Mouse (Mus musculus) T-cell, adult 66 days (primary cell): ENCODE results near the gene Efcab11. TPM values are rescaled to one million over a fixed set of nuclear protein-coding genes. Genes with fewer than 3 reads are reported as not detected.

ENCODE experiments used
- total RNA-seq, 2 experiments: library from RNA; stranded (reverse); gene quantifications; 3 replicates in 1 of 2; 4 replicates in 1 of 2; pipeline ENCODE4 v1.2.4; 2023

Gene Efcab11
- total RNA-seq: 1 to 10 TPM in 1 of 2 experiments, under 1 TPM in 1; 0.86 to 1.5 TPM

DNA sequence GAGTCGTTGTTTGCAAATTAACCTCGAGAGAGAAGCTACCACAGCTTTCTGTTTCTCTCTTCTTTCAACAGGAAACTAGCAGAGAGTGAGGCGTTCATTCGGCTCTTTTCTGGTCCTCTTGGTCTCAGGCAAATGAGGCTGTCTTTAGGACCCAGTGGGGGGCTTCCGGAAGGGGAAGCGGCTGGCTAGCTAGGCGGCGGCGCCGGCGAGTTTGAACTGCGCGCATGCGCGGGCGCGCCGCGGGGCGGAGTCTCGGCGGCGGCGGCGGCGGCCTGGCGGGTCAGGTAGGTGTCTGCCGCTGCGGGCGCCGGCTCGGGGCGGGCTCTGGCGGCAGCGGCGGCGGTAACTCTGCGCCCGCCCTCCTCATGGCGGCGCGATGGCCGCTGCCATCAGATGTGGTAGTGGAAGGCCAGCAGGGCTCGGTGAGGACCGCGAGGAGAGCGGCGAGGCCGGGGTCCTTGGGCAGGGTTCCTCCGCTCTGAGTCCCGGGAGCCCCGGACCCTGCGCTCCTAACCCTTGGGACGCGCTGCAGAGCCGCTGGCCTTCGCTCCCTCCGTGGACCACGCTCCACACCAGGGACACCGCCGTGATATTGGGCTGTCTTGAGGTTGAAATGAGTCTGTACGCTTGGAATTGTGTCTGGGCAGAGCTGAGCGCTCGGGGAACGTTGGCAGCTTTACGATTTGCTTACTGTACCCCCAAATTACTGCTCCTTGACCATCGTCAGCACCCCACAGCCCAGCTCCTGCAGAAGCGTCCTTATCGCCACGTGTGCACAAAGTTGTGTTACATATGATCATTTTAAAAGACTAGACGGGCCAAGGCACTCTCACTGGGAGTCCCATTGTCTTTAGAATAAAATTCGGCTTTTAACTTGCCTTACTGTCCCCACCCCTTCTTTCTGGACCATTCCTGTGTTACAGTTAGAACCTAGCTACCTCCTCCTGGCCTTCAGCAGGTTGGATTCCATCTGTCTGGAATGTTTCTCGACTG is at the start of gene Efcab11, which contains the start of gene Tdp1:
TSS of gene Efcab11 (minus strand) at position 171 of the 993 bp plus-strand sequence.
TSS of gene Tdp1 (plus strand) at position 249 of the 993 bp plus-strand sequence.

Other genes with a start within 250 kb of the Efcab11 start
- gene Tdp1, start 78 bp upstream of the Efcab11 start, total RNA-seq: 10 to 100 TPM; 22.9 to 23.1 TPM
- gene Kcnk13, start 80.1 kb upstream of the Efcab11 start, total RNA-seq: under 1 TPM in 1 of 2 experiments, not detected in 1; 0.17 TPM
- gene Psmc1, start 225.7 kb upstream of the Efcab11 start, total RNA-seq: 10 to 100 TPM; 81.4 to 82.5 TPM